Mouse (Mus musculus): Measurements from ENCODE around the gene Prickle3.

Gene Prickle3

GRCm38 (mm10) chrX:7657221-7657639 lies at the start of gene Prickle3:
TSS of gene Prickle3 (plus strand) at chrX:7657260.
- peak; percentile 63 for DNase-seq (ENCODE audit: extremely low read depth, insufficient read length, low spot score)

DNA sequence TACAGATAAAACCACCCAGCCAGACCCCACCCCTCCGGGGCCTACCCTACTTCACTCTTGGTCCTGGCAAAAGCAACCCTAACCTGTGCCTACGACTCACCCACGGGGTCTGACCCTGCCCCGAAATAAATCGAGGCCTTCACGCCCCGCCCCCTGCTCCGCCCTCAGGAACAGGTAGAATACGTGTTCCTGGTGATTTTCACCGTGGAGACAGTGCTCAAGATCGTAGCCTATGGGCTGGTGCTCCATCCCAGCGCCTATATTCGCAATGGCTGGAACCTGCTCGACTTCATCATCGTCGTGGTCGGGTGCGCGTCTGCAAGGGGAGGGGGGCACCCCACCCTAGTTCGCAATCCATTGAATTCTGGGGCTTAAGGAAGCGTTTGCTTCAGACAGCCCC lies 47.0 kb upstream of the Prickle3 start:
- DNase-seq (ENCODE audit: extremely low read depth, insufficient read length, low spot score), result no peak

- no peak for DNase-seq (ENCODE audit: extremely low read depth, insufficient read length, low spot score)
These were observed 46.4 kb upstream of the Prickle3 start for GRCm38 (mm10) chrX:7610536-7611258.

- DNase-seq (ENCODE audit: extremely low read depth, insufficient read length, low spot score), result no peak
These were observed 39.0 kb upstream of the Prickle3 start for GRCm38 (mm10) chrX:7617889-7618551.

DNA sequence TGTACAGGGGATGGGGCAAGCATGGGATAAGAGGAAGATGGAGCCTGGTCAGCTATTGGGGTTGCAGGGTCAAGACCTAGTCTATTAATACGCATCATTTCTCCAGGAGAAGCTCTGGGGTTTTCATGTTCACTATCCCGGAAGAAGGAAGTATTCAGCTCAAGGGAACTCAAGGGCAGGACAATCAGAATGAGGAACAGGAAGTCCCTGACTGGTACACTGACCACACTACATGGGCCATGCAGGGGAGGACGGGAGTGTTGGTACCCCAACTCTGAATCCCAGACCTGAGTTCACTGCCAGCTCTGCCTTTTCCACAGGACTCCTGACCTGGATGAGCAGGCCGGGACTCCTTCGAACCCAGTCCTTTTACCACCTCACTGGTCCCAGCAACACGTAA lies 24.5 kb upstream of the Prickle3 start:
- no peak for DNase-seq (ENCODE audit: extremely low read depth, insufficient read length, low spot score)

DNA sequence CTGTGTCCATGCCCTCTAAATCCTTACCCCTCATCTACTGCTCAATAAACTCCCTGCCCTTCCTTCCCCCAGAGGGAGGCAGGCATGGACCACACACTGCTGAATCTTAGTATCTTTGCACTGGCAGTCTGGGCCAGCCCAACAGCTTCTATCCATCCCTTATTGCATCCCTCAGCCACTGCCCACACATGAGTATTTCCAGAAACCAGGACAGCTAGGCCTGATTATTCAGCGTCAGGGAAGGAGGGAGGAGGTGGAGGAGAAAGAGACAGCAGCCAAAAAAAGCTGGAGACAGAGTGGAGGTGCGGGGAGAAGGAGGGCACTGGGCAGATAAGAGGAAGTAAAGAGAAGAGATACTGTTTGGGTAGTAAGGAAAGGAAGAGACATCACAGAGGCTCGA lies 22.0 kb upstream of the Prickle3 start:
- DNase-seq (ENCODE audit: extremely low read depth, insufficient read length, low spot score), result no peak

DNA sequence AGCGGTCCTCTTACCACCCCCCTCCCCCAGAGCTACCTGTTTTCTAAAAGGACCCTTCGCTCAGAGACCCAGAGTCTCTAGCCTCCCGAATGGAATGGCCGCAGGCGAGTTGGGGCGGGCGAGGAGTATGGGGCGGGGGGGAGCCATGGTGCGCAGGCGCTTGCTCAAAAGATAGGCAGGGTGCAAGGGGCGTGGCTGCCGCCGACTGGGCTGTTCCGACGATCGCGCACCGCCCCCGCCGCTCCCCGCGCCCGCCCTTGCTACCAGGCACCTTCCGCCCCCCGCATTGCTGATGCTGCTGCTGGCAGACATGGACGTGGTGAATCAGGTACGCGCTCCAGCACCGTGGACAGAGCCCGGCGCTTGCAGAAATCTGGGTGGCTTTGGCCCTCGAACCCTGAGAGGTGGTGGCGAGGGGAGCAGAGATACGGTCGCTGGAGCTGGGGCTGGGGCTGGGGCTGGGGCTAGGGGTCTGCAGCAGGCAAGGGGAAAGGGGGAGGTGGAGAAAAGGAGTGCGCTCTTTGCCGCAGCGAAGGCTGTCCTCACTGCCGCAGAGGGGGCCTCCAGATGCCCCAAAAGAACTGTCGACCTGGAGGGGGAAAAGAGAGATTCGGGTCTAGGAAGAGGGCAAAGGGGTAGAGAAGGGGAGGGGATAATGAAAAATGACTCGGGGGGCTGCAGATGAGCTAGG lies 18.5 kb upstream of the Prickle3 start, which contains the start of gene Syp:
TSS of gene Syp (plus strand) at position 71 of the 691 bp plus-strand sequence.
- DNase-seq (ENCODE audit: extremely low read depth, insufficient read length, low spot score), result no peak

DNA sequence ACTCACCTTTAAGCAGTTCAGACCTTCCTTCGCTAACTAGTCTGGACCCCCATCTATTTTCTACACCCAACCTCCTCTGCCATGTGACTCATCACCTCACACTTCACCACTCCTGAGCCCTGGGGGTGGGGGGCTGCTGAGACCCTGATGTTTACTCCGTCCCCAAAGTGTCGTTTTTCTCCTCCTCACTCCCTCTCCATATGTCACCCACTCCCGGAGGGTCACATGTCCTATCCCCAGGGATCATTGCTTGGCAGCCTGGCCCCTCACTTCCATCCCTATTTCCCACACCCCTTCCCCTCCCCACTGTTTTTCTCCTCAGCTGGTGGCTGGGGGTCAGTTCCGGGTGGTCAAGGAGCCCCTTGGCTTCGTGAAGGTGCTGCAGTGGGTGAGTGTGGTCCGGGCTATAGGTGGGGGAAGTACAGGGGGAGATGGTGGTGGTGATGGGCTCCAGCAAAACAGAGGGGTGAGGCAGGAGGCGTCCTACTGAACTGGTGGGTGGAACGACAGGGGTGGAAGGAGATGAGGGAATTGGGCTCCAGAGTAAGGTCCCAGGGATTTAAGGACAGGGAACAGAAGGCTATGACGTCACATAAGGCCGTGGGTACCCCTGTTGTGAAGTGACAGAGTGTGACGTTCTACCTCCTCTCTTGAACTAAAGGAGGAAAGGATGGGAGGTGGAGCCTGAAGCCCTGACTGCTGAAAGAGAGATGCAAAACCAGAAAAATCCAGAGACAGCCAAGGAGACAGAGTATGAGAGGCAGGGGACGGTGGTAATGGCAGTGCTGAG lies 17.3 kb upstream of the Prickle3 start:
- no peak for DNase-seq (ENCODE audit: extremely low read depth, insufficient read length, low spot score)

- DNase-seq (ENCODE audit: extremely low read depth, insufficient read length, low spot score), result no peak
These were observed 16.3 kb upstream of the Prickle3 start for GRCm38 (mm10) chrX:7640785-7641184.

- DNase-seq (ENCODE audit: extremely low read depth, insufficient read length, low spot score), result peak; percentile 41
These were observed 11.7 kb upstream of the Prickle3 start for GRCm38 (mm10) chrX:7645349-7645748.

DNA sequence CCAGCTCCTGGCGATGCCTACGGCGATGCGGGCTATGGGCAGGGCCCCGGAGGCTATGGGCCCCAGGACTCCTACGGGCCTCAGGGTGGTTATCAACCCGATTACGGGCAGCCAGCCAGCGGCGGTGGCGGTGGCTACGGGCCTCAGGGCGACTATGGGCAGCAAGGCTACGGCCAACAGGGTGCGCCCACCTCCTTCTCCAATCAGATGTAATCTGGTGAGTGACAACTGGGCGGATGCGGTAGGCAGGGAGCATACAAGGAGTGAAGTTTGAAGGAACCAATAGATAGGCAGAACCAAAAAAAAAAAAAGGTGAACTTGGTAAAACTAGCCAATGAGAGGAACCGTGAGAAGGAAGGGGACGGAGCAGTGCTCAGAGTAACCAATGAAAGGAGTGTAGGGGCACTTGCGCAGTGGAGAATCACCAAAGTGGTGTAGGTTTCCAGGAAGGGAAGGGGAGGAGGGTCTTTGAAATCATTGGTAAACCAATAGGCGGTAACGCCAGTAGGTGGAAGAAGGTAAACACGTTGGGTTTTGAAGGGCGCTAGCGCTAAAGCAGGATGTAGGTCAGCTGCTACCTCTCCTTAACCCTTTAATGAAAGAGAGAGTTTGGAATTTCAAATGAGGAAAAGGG lies 8.3 kb upstream of the Prickle3 start:
- DNase-seq (ENCODE audit: extremely low read depth, insufficient read length, low spot score), result peak; percentile 82

GRCm38 (mm10) chrX:7658031-7658784 lies 1.1 kb downstream of the Prickle3 start:
- DNase-seq (ENCODE audit: extremely low read depth, insufficient read length, low spot score), result peak; percentile 77

GRCm38 (mm10) chrX:7658785-7659589 lies 1.9 kb downstream of the Prickle3 start:
- DNase-seq (ENCODE audit: extremely low read depth, insufficient read length, low spot score), result no peak

GRCm38 (mm10) chrX:7661086-7661485 lies 4.0 kb downstream of the Prickle3 start:
- no peak for DNase-seq (ENCODE audit: extremely low read depth, insufficient read length, low spot score)

DNA sequence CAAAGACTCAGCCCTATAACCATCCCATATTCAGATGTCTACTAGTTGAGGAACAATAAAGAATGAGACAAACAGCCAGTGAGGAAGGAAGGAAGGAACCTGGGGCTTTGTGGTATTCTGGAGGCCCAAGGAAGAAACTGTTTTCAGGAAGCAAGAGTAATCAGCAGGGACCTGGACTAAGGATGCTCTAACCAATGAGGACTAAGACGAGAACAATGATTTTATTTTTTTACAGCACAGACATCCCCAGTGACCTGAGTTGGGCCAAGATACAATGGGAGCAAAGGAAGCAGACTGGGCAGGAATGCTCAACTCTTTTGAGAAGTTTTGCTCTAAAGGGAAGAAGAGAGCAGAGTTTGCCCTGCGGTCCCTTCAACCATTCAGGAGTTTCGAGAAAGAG lies 5.9 kb downstream of the Prickle3 start:
- no peak for DNase-seq (ENCODE audit: extremely low read depth, insufficient read length, low spot score)

- no peak for DNase-seq (ENCODE audit: extremely low read depth, insufficient read length, low spot score)
These were observed 7.7 kb downstream of the Prickle3 start for GRCm38 (mm10) chrX:7664791-7665190.

- no peak for DNase-seq (ENCODE audit: extremely low read depth, insufficient read length, low spot score)
These were observed 8.9 kb downstream of the Prickle3 start for GRCm38 (mm10) chrX:7665739-7666502.

- peak; percentile 83 for DNase-seq (ENCODE audit: extremely low read depth, insufficient read length, low spot score)
These were observed 13.4 kb downstream of the Prickle3 start for GRCm38 (mm10) chrX:7670390-7670881.

Measured in 3134 (cell line).